Comparison of ENCODE assay signal across 7 mouse cellular contexts in genomic region chr6:88841781-88842689, GRCm38 (mm10). TPM values are rescaled to one million over a fixed set of nuclear protein-coding genes. Genes with fewer than 3 reads are reported as not detected.
A peak's percentile ranks its signal among the peaks of the same experiment; 100 is the strongest.
DNase-seq lines count a peak whose midpoint lies in the region; ATAC-seq lines count a peak whose summit lies in the region.

Abtb1 (minus strand) TSS chr6:88841984.

- no peaks in the 10 kb centered on the region; the same call in 1 of the 2 replicates for H3K36me3 ChIP-seq in embryonic facial prominence, embryonic 11.5 days (replicated peaks; ENCODE audit: control insufficient read depth, insufficient read depth, low read depth, low read length)
- peaks cover 26% of the 10 kb centered on the region for H3K36me3 ChIP-seq in limb, embryonic 10.5 days
- peaks cover 67% of the 10 kb centered on the region for H3K36me3 ChIP-seq in midbrain, embryonic 13.5 days

- peak within 1 kb of the TSS; percentile 84 for H3K4me3 ChIP-seq in embryonic facial prominence, embryonic 11.5 days (ENCODE audit: low read depth, low read length)
- H3K4me3 ChIP-seq in limb, embryonic 10.5 days: peak within 1 kb of the TSS; percentile 85
- peak within 1 kb of the TSS; percentile 80 for H3K4me3 ChIP-seq in midbrain, embryonic 13.5 days (replicated peaks)

- peak within 1 kb of the TSS; percentile 91 for H3K4me2 ChIP-seq in embryonic facial prominence, embryonic 11.5 days (ENCODE audit: low read depth, low read length)
- peak within 1 kb of the TSS; percentile 89 for H3K4me2 ChIP-seq in midbrain, embryonic 13.5 days (replicated peaks)

- H3K9me3 ChIP-seq in embryonic facial prominence, embryonic 11.5 days (replicated peaks; ENCODE audit: control insufficient read depth, low read length): no peaks in the 10 kb centered on the region
- H3K9me3 ChIP-seq in limb, embryonic 10.5 days (replicated peaks): no peaks in the 10 kb centered on the region
- no peaks in the 10 kb centered on the region for H3K9me3 ChIP-seq in midbrain, embryonic 13.5 days

- ATAC-seq in embryonic facial prominence, embryonic 11.5 days (replicated peaks; ENCODE audit: insufficient number of reproducible peaks, low FRiP score, low TSS enrichment, low read depth): peak; percentile 97
- peak; percentile 73 for ATAC-seq in granulocyte monocyte progenitor cell, adult 5-6 weeks (replicated peaks; ENCODE audit: poor library complexity, severe bottlenecking)
- ATAC-seq in midbrain, embryonic 13.5 days: peak; percentile 95

- H3K9ac ChIP-seq in embryonic facial prominence, embryonic 11.5 days (replicated peaks; ENCODE audit: low read length): peak within 1 kb of the TSS; percentile 72
- H3K9ac ChIP-seq in midbrain, embryonic 13.5 days (replicated peaks): peak within 1 kb of the TSS; percentile 91

- H3K27me3 ChIP-seq in embryonic facial prominence, embryonic 11.5 days (ENCODE audit: control insufficient read depth, insufficient read depth, low read length): no peaks in the 10 kb centered on the region
- no peaks in the 10 kb centered on the region for H3K27me3 ChIP-seq in limb, embryonic 10.5 days (ENCODE audit: low read depth, poor library complexity, severe bottlenecking)
- H3K27me3 ChIP-seq in midbrain, embryonic 13.5 days: no peaks in the 10 kb centered on the region

- H3K4me1 ChIP-seq in embryonic facial prominence, embryonic 11.5 days (ENCODE audit: control insufficient read depth, insufficient read depth, low read length): peaks cover 7% of the 10 kb centered on the region; the same call in 1 of the 2 replicates
- peaks cover 25% of the 10 kb centered on the region for H3K4me1 ChIP-seq in limb, embryonic 10.5 days
- H3K4me1 ChIP-seq in midbrain, embryonic 13.5 days (replicated peaks): peaks cover 33% of the 10 kb centered on the region

- peak; percentile 100 for DNase-seq in adrenal gland, postnatal 14 days
- peak; percentile 100 for DNase-seq in embryonic facial prominence, embryonic 11.5 days (ENCODE audit: low spot score)
- DNase-seq in kidney, adult 11 months: peak; percentile 100
- peak; percentile 97 for DNase-seq in limb, embryonic 10.5 days (ENCODE audit: low spot score)
- peak; percentile 99 for DNase-seq in spleen, adult 12 weeks (ENCODE audit: low spot score)

- under 1% methylated on average over 69 of the region's 72 CpGs for WGBS in embryonic facial prominence, embryonic 11.5 days
- WGBS in limb, embryonic 10.5 days: under 1% methylated on average over 72 of the region's 72 CpGs
- WGBS in midbrain, embryonic 13.5 days: under 1% methylated on average over 72 of the region's 72 CpGs

- peak within 1 kb of the TSS; percentile 71 for H3K27ac ChIP-seq in embryonic facial prominence, embryonic 11.5 days (replicated peaks; ENCODE audit: low read depth, low read length)
- H3K27ac ChIP-seq in limb, embryonic 10.5 days: peak within 1 kb of the TSS; percentile 90
- peak within 1 kb of the TSS; percentile 88 for H3K27ac ChIP-seq in midbrain, embryonic 13.5 days

RNA-seq across cellular contexts. Expression of gene Abtb1, which starts in this region (rescaled TPM):
- 22.7 and 30.5 TPM in 2 replicates for total RNA-seq in adrenal gland, postnatal 14 days (2021)
- 13.7 and 16.5 TPM in 2 replicates for polyA plus RNA-seq in embryonic facial prominence, embryonic 11.5 days (2014; fragmentation: Nextera tagmentation; extraction: Ambion mirVana)
- 19.7 and 21.6 TPM in 2 replicates for total RNA-seq in granulocyte monocyte progenitor cell, adult 5-6 weeks (2014; fragmentation: Nextera tagmentation)
- total RNA-seq in granulocyte monocyte progenitor cell, adult 5-6 weeks (2017): 22.3 and 35.6 TPM in 2 replicates
- polyA plus RNA-seq in limb, embryonic 10.5 days (2016; fragmentation: Nextera tagmentation; extraction: Ambion mirVana): 22.9 and 25.3 TPM in 2 replicates
- 35.9 and 36.2 TPM in 2 replicates for polyA plus RNA-seq in midbrain, embryonic 13.5 days (2015; fragmentation: Nextera tagmentation; extraction: Ambion mirVana)

Comparison
In these comparisons a context has a peak if more than half of its experiments do, and no peak if none do; other contexts are left out.
1. Peak in every context shown above with its lines: DNase-seq, ATAC-seq, H3K4me3 ChIP-seq and H3K27ac ChIP-seq.